Mouse (Mus musculus): ENCODE measurements at regions not wholly inside any gene's neighbourhood (a gene's known extent, or its start where the extent isn't known, plus 50 kb on each side); places are given as distances from the start of the nearest gene placed in this dataset.
A peak's percentile ranks its signal among the peaks of the same experiment; 100 is the strongest.
"Not testable (repeated sequence)": the region's sequence is repeated elsewhere in the genome, so short reads cannot be mapped to it uniquely, and the experiment has no call there.

DNA sequence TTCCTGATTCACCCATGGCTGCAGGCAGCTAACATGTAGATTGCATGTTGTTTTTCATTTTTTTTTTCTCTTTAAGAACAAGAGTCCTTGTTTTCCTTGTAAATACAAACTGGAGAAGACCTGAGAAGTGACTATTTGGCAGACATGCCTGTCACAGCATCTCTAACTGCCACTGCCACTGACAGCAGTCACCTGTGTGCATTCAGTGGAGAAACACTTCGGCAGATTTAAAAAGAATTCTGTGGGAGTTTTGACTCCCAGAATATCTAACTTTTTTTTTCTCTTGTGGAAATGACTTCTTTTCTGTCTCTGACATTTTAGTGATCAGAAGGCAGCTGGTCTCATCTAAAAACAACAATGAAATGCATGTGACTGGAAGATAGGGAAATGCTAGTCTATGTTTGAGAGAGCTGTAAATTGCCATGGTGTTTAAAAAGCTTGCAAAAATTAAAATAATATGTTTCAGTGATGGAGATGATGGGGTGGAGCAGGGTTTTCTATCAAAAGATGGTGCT lies 526.0 kb upstream of the Agtr1b start:
- DNase-seq: no peak

DNA sequence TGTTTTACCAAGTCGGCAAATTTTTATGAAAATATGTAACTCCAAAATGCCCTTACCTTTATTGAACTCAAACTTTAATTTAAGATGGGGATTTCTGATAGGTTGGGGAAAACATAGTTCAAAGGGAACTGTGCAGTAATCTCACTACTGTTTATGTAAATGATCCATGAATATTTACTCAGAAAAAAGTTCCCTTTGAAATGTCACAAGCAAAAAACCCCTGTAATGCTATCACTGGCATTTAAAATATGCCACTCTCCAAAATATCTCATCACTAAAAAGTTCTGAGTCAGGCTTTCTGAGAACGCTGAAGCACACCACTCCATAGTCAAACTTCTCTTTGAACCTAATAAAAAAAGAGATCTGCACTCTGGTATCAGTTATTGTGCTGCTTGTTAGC lies 497.3 kb upstream of the Agtr1b start:
- DNase-seq: no peak

DNA sequence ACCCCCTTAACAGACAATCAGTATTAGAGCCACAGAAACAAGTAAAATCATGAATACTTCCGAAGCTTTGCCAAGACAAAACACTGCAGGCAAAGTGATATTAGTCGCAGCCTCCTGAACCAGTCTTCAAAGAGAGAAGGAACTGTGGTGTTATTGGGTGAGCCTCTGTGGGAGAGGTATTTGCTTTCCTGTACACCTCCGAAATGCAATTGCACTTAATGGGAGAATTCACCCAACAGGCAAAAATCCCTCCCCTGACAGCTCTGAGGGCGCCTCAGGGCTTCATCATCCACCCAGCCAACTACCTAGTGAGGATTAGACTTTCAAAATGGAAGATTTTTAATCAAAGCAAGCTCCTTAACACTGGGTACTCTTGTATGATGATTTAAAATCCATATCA lies 464.1 kb upstream of the Agtr1b start:
- DNase-seq: no peak

GRCm38 (mm10) chr3:20829391-20829790 lies 462.4 kb upstream of the Agtr1b start:
- DNase-seq: no peak

- peak in 1 of 2 experiments; percentile 0 for DNase-seq
These were observed 461.8 kb upstream of the Agtr1b start for GRCm38 (mm10) chr3:20828811-20829210.

GRCm38 (mm10) chr3:20825661-20826334 lies 458.8 kb upstream of the Agtr1b start:
- DNase-seq: peak; percentile 2 to 6

- DNase-seq: peak; percentile 0 to 13
These were observed 455.2 kb upstream of the Agtr1b start for GRCm38 (mm10) chr3:20822226-20822625.

GRCm38 (mm10) chr3:20821712-20822111 lies 454.7 kb upstream of the Agtr1b start:
- no peak for DNase-seq

- no peak for DNase-seq
These were observed 453.1 kb upstream of the Agtr1b start for GRCm38 (mm10) chr3:20820047-20820446.

GRCm38 (mm10) chr3:20819586-20819985 lies 452.6 kb upstream of the Agtr1b start:
- DNase-seq: no peak

DNA sequence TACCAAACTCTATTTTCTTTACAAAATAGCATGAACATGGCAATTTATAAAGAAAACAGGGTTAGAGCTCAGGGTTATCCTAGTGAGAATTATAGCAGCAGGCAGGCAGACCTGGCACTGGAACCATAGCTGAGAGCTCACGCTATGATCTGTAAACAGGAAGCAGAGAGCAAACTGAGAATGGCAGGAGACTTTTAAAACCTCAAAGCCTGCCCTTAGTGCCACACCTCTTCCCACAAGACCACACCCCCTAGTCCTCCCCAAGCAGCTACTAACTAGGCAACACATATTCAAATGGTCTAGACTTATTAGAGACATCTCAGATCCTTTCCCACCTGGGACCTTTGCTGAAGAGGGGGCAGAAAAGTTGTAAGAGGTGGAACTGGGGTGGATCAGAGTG lies 449.6 kb upstream of the Agtr1b start:
- no peak for DNase-seq

DNA sequence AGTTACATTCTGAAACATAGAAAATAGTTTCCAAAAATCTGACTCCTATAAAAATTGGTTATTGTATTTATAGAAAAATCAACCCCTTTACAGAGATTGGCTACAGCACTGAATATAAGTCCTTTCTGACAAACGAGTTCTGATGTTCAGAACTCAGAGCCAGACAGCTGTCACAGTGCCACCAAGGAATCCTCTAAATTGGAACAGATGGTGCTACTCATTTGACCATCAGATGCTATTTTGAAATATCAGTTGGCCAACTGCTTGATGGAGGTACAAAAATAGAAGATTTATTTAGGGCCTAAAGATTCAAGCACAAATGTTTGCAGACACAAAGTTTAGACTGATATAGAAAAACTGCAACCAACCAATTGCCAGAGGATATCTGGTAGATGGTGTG lies 427.3 kb upstream of the Agtr1b start:
- no peak for DNase-seq

GRCm38 (mm10) chr3:20792503-20792902 lies 425.5 kb upstream of the Agtr1b start:
- peak in 1 of 2 experiments; percentile 1 for DNase-seq

DNA sequence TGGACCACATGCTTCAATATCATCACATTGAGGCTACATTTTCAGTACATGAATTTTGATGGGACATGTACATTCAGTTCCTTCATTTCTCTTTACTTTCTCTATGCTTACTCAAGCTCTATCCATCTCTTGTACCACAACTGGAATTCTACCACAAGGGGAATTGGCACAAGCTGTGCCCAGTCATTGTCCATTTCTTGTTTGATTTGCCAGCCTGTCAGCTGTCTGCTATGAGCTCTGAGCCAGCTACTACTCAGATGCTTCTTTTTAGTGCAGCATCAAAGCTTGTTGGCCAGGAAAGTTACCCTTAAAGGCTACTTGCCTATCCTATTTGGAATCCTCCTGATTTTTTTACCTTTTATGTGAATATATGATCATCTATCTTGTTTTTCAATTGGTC lies 410.9 kb upstream of the Agtr1b start:
- no peak for DNase-seq

GRCm38 (mm10) chr3:20776964-20777304 lies 410.0 kb upstream of the Agtr1b start:
- DNase-seq: no peak

GRCm38 (mm10) chr3:20776128-20776963 lies 409.4 kb upstream of the Agtr1b start:
- DNase-seq: no peak

- DNase-seq: no peak
These were observed 367.3 kb upstream of the Agtr1b start for GRCm38 (mm10) chr3:20734302-20734701.

- no peak for DNase-seq
These were observed 365.0 kb upstream of the Agtr1b start for GRCm38 (mm10) chr3:20732005-20732404.

DNA sequence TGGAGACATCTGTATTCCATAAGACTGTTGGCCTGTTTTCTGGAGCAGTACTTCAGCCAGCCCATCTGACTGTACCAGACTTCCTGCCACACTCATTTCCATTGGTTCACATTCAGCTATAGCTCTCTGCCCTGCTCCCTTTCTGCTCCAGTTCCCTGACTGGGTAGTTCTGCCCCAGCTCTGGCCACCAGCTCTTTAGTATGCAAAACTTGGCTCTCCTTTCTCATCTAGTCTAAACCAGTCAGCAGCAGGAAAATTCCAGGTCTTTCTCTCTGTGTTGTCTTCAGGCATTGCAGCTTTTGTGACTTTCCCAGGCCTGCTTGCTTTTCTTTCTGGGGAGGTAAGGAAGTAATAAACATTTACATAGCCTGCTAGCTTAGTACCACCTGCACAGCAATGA lies 363.5 kb upstream of the Agtr1b start:
- DNase-seq: no peak

DNA sequence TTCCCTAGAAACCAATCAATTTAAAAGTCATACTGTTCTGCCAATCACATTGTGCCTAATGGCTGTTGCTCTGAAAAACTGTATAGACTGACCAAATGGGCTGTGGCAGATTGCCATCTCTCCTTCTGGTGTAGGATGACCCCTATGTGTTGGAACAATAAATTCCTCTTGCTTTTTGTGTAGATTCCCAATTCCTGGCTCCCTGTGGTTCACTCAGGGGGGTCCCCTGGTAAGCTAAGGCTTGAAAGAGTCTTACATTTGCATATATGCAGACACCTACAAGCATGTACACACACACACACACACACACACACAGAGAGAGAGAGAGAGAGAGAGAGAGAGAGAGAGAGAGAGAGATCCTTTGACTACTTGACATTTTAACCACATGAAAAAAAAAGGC lies 362.8 kb upstream of the Agtr1b start:
- not testable (repeated sequence) for DNase-seq

DNA sequence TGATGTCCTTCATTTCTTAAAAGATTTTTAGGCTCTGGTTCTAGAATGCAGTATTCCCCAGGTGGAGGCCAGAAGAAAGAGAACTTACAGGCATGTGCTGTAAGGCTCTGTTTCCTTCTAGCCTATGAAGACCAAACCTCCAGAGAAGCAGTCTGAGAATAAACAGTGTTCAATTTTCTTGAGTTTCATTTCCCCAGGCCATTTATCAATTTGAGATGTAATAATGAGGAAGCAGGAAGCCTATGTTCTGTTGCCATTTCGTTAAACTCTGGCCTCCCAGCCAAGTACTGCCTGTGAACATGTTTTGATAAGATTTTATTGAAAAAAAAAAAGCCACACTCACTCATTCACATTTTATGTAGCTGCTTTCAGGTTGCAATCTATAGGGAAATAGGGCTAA lies 347.7 kb upstream of the Agtr1b start:
- no peak for DNase-seq

DNA sequence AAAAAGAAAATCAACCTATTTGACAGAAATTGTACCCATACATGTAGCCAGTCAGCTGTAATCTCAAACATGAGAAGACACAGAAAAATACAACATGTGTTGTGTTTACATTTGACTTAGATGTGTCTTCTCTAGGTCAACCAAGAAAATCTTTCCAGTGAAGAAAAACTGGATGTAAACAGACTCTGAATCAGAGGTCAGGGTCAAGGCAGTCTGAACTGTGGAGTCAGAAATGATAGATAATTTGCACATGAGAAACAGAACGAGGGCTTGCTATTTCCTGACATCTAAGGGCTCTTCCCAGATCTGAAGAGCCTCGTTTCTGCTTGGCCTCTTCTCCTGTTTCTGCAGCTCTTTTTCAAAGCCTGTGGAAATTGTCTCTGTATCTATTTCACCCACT lies 342.7 kb upstream of the Agtr1b start:
- DNase-seq: peak; percentile 1 to 33

- DNase-seq: no peak
These were observed 328.4 kb upstream of the Agtr1b start for GRCm38 (mm10) chr3:20695322-20695859.

All from adrenal gland, postnatal 36 days (tissue).